Mouse (Mus musculus) neural tube, embryonic 11.5 days (tissue): ENCODE data around the gene Dnajb14. TPM values are rescaled to one million over a fixed set of nuclear protein-coding genes. Genes with fewer than 3 reads are reported as not detected.

Experiments used
- ATAC-seq: fragments of 200-750 bp; cut with Nextera tagmentation; 2 replicates; pipeline ENCODE4 v1.8.0; 2017; ENCODE audit warnings: moderate number of reproducible peaks, mild to moderate bottlenecking, moderate TSS enrichment, moderate library complexity; ENCODE audit not compliant: insufficient read depth, low FRiP score, low TSS enrichment
- DNase-seq: peaks from one replicate; pipeline ENCODE4 v3.0.0-alpha.2; 2015; ENCODE audit warnings: low spot score
- H3K27ac ChIP-seq: fragments of 300-500 bp; sonication (generic); 2 replicates; pipeline ENCODE4 v1.5.1; 2014; ENCODE audit warnings: low read depth, mild to moderate bottlenecking, low read length
- H3K27me3 ChIP-seq: fragments of 300-500 bp; sonication (generic); 2 replicates; pipeline ENCODE4 v1.6.1; 2014; ENCODE audit warnings: mild to moderate bottlenecking, low read length, mixed read lengths; ENCODE audit not compliant: control insufficient read depth, insufficient read depth
- H3K36me3 ChIP-seq: fragments of 300-500 bp; sonication (generic); 2 replicates; pipeline ENCODE4 v1.6.1; 2014; ENCODE audit warnings: mild to moderate bottlenecking, low read length, moderate library complexity, mixed read lengths; ENCODE audit not compliant: control insufficient read depth, insufficient read depth
- H3K4me1 ChIP-seq: fragments of 300-500 bp; sonication (generic); 2 replicates; pipeline ENCODE4 v1.6.1; 2014; ENCODE audit warnings: low read length, mixed read lengths; ENCODE audit not compliant: control insufficient read depth, insufficient read depth
- H3K4me2 ChIP-seq: fragments of 300-500 bp; sonication (generic); 2 replicates; pipeline ENCODE4 v1.6.1; 2014; ENCODE audit warnings: low read depth, mild to moderate bottlenecking, moderate library complexity
- H3K4me3 ChIP-seq: fragments of 300-500 bp; sonication (generic); 2 replicates; pipeline ENCODE4 v1.5.1; 2014; ENCODE audit warnings: low read depth, low read length
- H3K9ac ChIP-seq: fragments of 300-500 bp; sonication (generic); 2 replicates; pipeline ENCODE4 v1.6.1; 2014; ENCODE audit warnings: mild to moderate bottlenecking, low read length
- H3K9me3 ChIP-seq: fragments of 300-500 bp; sonication (generic); 2 replicates; pipeline ENCODE4 v1.6.1; 2016; ENCODE audit warnings: low read length; ENCODE audit not compliant: control insufficient read depth
- WGBS: fragments of 180-500 bp; shearing (Covaris S2); extraction: QIAGEN DNeasy Blood & Tissue Kit; methylation state at CpG from one replicate; pipeline ENCODE4 v1.1.7; 2014; 5-methylcytosine and 5-hydroxymethylcytosine counted together
- polyA plus RNA-seq: library from polyadenylated mRNA; unstranded; fragments of >200 nt; fragmentation: Nextera tagmentation; extraction: Ambion mirVana; gene quantifications from 2 replicates; pipeline ENCODE4 v1.2.1, GENCODE M21; 2014

Dnajb14 gene
- polyA plus RNA-seq, 1 experiment from 2014 or later, result 8.7 TPM

DNA sequence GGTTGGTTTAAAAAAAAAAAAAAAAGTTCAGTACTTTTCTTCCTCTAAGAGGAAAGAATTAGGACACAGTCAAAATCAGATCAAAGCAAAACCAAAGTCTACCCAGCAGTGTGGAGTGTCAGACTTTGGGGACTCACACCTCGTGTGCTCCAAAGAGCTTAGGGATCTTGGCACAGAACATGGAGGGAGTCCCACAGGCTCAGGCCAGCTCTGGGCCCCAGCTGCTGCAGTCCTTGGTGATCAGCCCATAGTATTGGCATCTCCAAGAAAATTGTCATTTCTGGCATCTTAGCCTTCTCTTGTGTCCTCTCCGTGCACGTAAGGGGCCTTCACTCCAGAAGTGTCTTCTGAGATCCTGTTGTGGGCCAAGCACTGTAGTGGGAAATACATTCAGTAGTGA is 23.6 kb downstream of the Dnajb14 start:
- no peak overlapping the region for H3K4me2 ChIP-seq
- H3K36me3 ChIP-seq, result peaks cover 6% of the 10 kb centered on the region
- no peak overlapping the region for H3K27ac ChIP-seq
- WGBS, result 88% methylated on average over 3 of the region's 3 CpGs
- H3K9me3 ChIP-seq, result no peaks in the 10 kb centered on the region
- no peak overlapping the region for H3K9ac ChIP-seq
- H3K4me3 ChIP-seq, result no peak overlapping the region
- H3K4me1 ChIP-seq, result 0 out of 2 replicates have a peak, but pooled peaks cover under 1% of the 10 kb centered on the region
- no peaks in the 10 kb centered on the region for H3K27me3 ChIP-seq
- ATAC-seq (no peak), DNase-seq (no peak)

GRCm38 (mm10) chr3:137892118-137892517 is 24.6 kb downstream of the Dnajb14 start:
- H3K27ac ChIP-seq, result no peak overlapping the region
- H3K9me3 ChIP-seq, result no peaks in the 10 kb centered on the region
- H3K27me3 ChIP-seq, result no peaks in the 10 kb centered on the region
- H3K4me3 ChIP-seq, result no peak overlapping the region
- H3K36me3 ChIP-seq, result peaks cover 6% of the 10 kb centered on the region
- 0 out of 2 replicates have a peak, but pooled peaks cover 3% of the 10 kb centered on the region for H3K4me1 ChIP-seq
- ATAC-seq (no peak), DNase-seq (no peak)
- no peak overlapping the region for H3K4me2 ChIP-seq
- 90% methylated on average over 4 of the region's 4 CpGs for WGBS
- no peak overlapping the region for H3K9ac ChIP-seq

GRCm38 (mm10) chr3:137893789-137894188 is 26.3 kb downstream of the Dnajb14 start:
- Histone ChIP-seq H3K4me2 (no peak overlapping the region), H3K4me1 (0 out of 2 replicates have a peak, but pooled peaks cover 3% of the 10 kb centered on the region), H3K9ac (no peak overlapping the region), H3K36me3 (peaks cover 6% of the 10 kb centered on the region), H3K4me3 (no peak overlapping the region), H3K27me3 (no peaks in the 10 kb centered on the region), H3K9me3 (no peaks in the 10 kb centered on the region), H3K27ac (no peak overlapping the region)
- DNase-seq (no peak), ATAC-seq (no peak)
- WGBS, result 84% methylated on average over 4 of the region's 4 CpGs

DNA sequence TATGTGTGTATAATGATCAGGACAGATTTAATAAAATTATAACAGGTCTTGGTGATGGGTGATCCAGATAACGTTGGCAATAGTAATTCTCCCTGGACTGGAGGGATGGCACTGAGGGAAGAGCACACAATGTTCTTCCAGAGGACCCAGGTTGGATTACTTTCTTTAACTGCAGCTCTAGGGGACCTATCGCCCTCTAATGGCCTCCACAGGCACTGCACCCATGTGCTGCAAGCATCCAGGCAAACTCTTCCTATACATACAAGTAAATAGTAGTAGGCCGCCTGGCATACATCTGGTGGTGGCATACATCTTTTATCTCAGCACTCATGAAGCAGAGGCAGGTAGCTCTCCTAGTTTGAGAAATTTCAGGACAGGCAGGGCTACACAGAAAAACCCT is 27.7 kb downstream of the Dnajb14 start:
- DNase-seq, result no peak
- no peak overlapping the region for H3K4me2 ChIP-seq
- H3K27me3 ChIP-seq, result no peaks in the 10 kb centered on the region
- peaks cover 5% of the 10 kb centered on the region; the same call in 1 of the 2 replicates for H3K36me3 ChIP-seq
- no peak for ATAC-seq
- 0 out of 2 replicates have a peak, but pooled peaks cover 3% of the 10 kb centered on the region for H3K4me1 ChIP-seq
- WGBS, result 93% methylated on average over 3 of the region's 3 CpGs
- H3K4me3 ChIP-seq, result no peak overlapping the region
- no peak overlapping the region for H3K27ac ChIP-seq
- H3K9me3 ChIP-seq, result no peaks in the 10 kb centered on the region
- no peak overlapping the region for H3K9ac ChIP-seq

GRCm38 (mm10) chr3:137896386-137896785 is 28.9 kb downstream of the Dnajb14 start:
- Histone ChIP-seq H3K4me1 (0 out of 2 replicates have a peak, but pooled peaks cover 3% of the 10 kb centered on the region), H3K27me3 (no peaks in the 10 kb centered on the region), H3K4me3 (no peak overlapping the region), H3K9ac (no peak overlapping the region), H3K9me3 (no peaks in the 10 kb centered on the region), H3K36me3 (peaks cover 5% of the 10 kb centered on the region; the same call in 1 of the 2 replicates), H3K27ac (no peak overlapping the region), H3K4me2 (no peak overlapping the region)
- ATAC-seq (no peak), DNase-seq (no peak)
- WGBS, result 67% methylated on average over 4 of the region's 4 CpGs

DNA sequence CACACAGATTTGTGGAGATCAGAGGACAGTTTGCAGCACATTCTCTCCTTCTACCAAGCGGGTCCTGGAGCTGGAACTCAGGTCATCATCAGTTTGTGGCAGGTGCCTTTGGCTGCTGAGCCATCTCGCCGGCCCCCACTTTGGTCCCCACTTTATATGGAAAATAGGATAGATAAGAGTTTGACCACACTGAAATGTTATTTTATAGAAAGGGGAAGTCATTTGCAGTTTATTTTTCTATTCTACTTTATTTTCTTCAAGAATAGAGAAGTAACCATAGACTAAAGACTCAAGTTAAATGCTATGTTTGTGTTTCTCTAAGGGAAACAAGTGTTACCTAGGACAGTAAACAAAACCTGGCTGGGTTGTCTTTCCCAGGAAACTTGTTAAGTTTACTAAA is 29.4 kb downstream of the Dnajb14 start:
- whole genome bisulfite sequencing, result 92% methylated on average over 3 of the region's 3 CpGs

DNA sequence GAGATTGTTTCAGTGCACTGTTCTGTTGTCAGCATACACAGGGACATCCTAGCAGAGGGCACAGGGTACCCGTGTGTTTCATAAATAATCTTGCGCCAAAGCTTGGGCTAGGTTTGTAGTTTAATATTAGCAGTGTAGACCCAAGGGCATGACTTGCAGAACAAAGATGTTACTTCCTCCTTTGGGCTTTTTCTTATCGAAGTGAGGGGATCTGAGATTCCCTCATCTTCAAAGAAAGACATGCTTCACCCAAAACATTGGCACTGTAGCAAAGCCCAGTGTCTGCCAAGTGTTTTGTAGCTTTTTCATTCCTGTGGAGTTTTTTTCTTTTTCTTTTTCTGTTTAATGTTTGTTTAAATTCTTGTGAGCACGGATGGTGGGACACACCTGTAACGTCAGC is 30.2 kb downstream of the Dnajb14 start:
- Histone ChIP-seq H3K4me1 (0 out of 2 replicates have a peak, but pooled peaks cover 3% of the 10 kb centered on the region), H3K36me3 (peaks cover 5% of the 10 kb centered on the region; the same call in 1 of the 2 replicates), H3K27ac (no peak overlapping the region), H3K9me3 (no peaks in the 10 kb centered on the region), H3K27me3 (no peaks in the 10 kb centered on the region), H3K4me2 (no peak overlapping the region), H3K4me3 (no peak overlapping the region), H3K9ac (no peak overlapping the region)
- WGBS, result 92% methylated on average over 5 of the region's 5 CpGs
- no peak for DNase-seq
- ATAC-seq, result no peak

More for the DNA sequence above, 29.4 kb downstream of the Dnajb14 start:
- no peak overlapping the region for H3K4me2 ChIP-seq
- no peaks in the 10 kb centered on the region for H3K27me3 ChIP-seq
- 0 out of 2 replicates have a peak, but pooled peaks cover 3% of the 10 kb centered on the region for H3K4me1 ChIP-seq
- no peak overlapping the region for H3K4me3 ChIP-seq
- DNase-seq, result no peak
- no peak overlapping the region for H3K9ac ChIP-seq
- H3K36me3 ChIP-seq, result peaks cover 5% of the 10 kb centered on the region; the same call in 1 of the 2 replicates
- no peak for ATAC-seq
- no peaks in the 10 kb centered on the region for H3K9me3 ChIP-seq
- H3K27ac ChIP-seq, result no peak overlapping the region

DNA sequence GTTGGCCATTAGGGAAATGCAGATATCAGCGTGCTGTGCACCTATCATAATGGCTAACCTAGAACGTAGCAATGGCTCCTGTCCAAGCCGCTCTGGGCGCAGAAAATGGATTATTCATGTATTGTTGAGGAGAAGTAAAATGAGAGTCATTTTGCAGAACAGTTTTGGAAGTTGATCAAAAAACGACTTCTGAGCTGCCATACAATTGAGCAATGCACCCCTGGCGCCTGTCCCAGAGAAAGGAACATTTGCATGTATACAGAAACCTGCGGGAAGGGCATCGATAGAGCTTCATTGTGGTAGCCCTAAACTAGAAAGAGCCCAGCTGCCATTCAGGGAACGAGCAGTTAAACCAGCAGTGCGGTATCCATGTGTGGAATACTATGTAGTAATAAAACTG is 32.7 kb downstream of the Dnajb14 start:
- Histone ChIP-seq H3K9ac (no peak overlapping the region), H3K4me2 (no peak overlapping the region), H3K36me3 (peaks cover 1% of the 10 kb centered on the region; the same call in 1 of the 2 replicates), H3K27me3 (no peaks in the 10 kb centered on the region), H3K9me3 (no peaks in the 10 kb centered on the region), H3K4me1 (0 out of 2 replicates have a peak, but pooled peaks cover 3% of the 10 kb centered on the region), H3K4me3 (no peak overlapping the region), H3K27ac (no peak overlapping the region)
- DNase-seq, result no peak
- no peak for ATAC-seq
- 90% methylated on average over 10 of the region's 10 CpGs for WGBS

DNA sequence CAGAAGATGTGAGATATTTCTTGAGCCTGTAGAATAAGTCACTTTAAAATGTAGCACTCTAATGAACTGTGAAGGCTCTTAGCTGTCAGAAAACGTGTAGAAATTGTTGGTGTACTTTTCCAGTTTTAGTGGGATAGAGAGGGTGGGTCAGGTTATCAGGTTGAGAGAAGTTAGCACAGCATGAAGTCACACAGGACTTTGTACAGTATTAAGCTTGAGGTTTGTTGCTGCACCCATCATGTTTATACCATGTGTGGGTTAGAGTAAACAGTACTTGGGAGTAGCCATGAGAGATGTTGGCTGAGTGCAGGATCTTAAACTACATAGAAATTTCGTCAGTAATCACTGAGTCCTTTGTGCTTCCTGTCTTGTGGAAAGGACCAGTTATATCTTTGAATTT is 45.6 kb downstream of the Dnajb14 start:
- Histone ChIP-seq H3K27ac (no peak overlapping the region), H3K36me3 (no peaks in the 10 kb centered on the region), H3K9me3 (no peaks in the 10 kb centered on the region), H3K9ac (no peak overlapping the region), H3K4me2 (no peak overlapping the region), H3K27me3 (no peaks in the 10 kb centered on the region), H3K4me1 (peaks cover 4% of the 10 kb centered on the region; the same call in 1 of the 2 replicates), H3K4me3 (no peak overlapping the region)
- DNase-seq (no peak), ATAC-seq (no peak)
- 66% methylated on average over 2 of the region's 2 CpGs for WGBS
